Mouse (Mus musculus) layer of hippocampus, adult 2 months (tissue): Measurements from ENCODE around the gene Glipr2. TPM values are rescaled to one million over a fixed set of nuclear protein-coding genes. Genes with fewer than 3 reads are reported as not detected.

Experiments used
- DNase-seq, 2 experiments: peaks; one replicate each; pipeline ENCODE4 v3.0.0; 2022; ENCODE audit warnings: low spot score in 2 of 2
- H3K27ac ChIP-seq: fragments of 200-600 bp; 2 replicates; pipeline ENCODE4 v1.8.1; 2022
- H3K4me3 ChIP-seq: fragments of 200-600 bp; 2 replicates; pipeline ENCODE4 v1.8.1; 2022; ENCODE audit warnings: mild to moderate bottlenecking
- CTCF ChIP-seq: fragments of 200-600 bp; conservative IDR thresholded peaks from 2 replicates; pipeline ENCODE4 v1.8.1; 2022; ENCODE audit warnings: antibody characterized with exemption, mild to moderate bottlenecking, moderate library complexity
- total RNA-seq, 2 experiments: library from RNA; stranded (reverse); gene quantifications; 2 replicates each; pipeline ENCODE4 v1.2.3; 2021

Glipr2 gene
- total RNA-seq, 2 experiments from 2014 or later: 2.5 to 2.7 TPM

- no peak for TF ChIP-seq CTCF
- H3K4me3 ChIP-seq: no peak overlapping the region
- no peak overlapping the region for H3K27ac ChIP-seq
- no peak for DNase-seq
These were observed 2.5 kb downstream of the Glipr2 start for GRCm38 (mm10) chr4:43959523-43960179.

- no peak for TF ChIP-seq CTCF
- Histone ChIP-seq H3K4me3 (no peak overlapping the region), H3K27ac (no peak overlapping the region)
- DNase-seq: no peak
These were observed 3.0 kb downstream of the Glipr2 start for GRCm38 (mm10) chr4:43960207-43960606.

GRCm38 (mm10) chr4:43964326-43964833 lies 7.2 kb downstream of the Glipr2 start:
- H3K4me3 ChIP-seq: no peak overlapping the region
- no peak overlapping the region for H3K27ac ChIP-seq
- DNase-seq: no peak
- TF ChIP-seq CTCF: no peak

GRCm38 (mm10) chr4:43964951-43965684 lies 7.9 kb downstream of the Glipr2 start:
- DNase-seq: no peak
- no peak for TF ChIP-seq CTCF
- no peak overlapping the region for H3K4me3 ChIP-seq
- no peak overlapping the region for H3K27ac ChIP-seq

- no peak for DNase-seq
- no peak overlapping the region for H3K4me3 ChIP-seq
- H3K27ac ChIP-seq: no peak overlapping the region
- TF ChIP-seq CTCF: no peak
These were observed 8.8 kb downstream of the Glipr2 start for GRCm38 (mm10) chr4:43965856-43966535.

GRCm38 (mm10) chr4:43968650-43969049 lies 11.4 kb downstream of the Glipr2 start:
- DNase-seq: peak in 1 of 2 experiments; percentile 18

GRCm38 (mm10) chr4:43969373-43969772 lies 12.2 kb downstream of the Glipr2 start:
- DNase-seq: no peak
- Histone ChIP-seq H3K27ac (no peak overlapping the region), H3K4me3 (no peak overlapping the region)
- no peak for TF ChIP-seq CTCF

More at GRCm38 (mm10) chr4:43968650-43969049, 11.4 kb downstream of the Glipr2 start:
- no peak overlapping the region for H3K4me3 ChIP-seq
- TF ChIP-seq CTCF: no peak
- no peak overlapping the region for H3K27ac ChIP-seq

GRCm38 (mm10) chr4:43970393-43971330 lies 13.5 kb downstream of the Glipr2 start:
- Histone ChIP-seq H3K27ac (no peak overlapping the region), H3K4me3 (no peak overlapping the region)
- DNase-seq: no peak
- TF ChIP-seq CTCF: no peak

- H3K4me3 ChIP-seq: no peak overlapping the region
- no peak for TF ChIP-seq CTCF
- no peak for DNase-seq
- H3K27ac ChIP-seq: peak overlapping the region; percentile 59; the same call in 1 of the 2 replicates
These were observed 14.4 kb downstream of the Glipr2 start for GRCm38 (mm10) chr4:43971541-43972136.

GRCm38 (mm10) chr4:43972137-43972591 lies 15.0 kb downstream of the Glipr2 start:
- peak overlapping the region; percentile 61; the same call in 1 of the 2 replicates for H3K27ac ChIP-seq
- no peak for DNase-seq
- no peak for TF ChIP-seq CTCF
- no peak overlapping the region for H3K4me3 ChIP-seq

- Histone ChIP-seq H3K27ac (peak overlapping the region; percentile 68), H3K4me3 (no peak overlapping the region)
- TF ChIP-seq CTCF: no peak
- DNase-seq: peak; percentile 44 to 58
These were observed 16.4 kb downstream of the Glipr2 start for GRCm38 (mm10) chr4:43973526-43973981.
